Mouse (Mus musculus): Measurements from ENCODE around the gene Crocc2.

Crocc2 gene

GRCm38 (mm10) chr1:93271751-93272150, 103.2 kb downstream of the Crocc2 start:
- DNase-seq (ENCODE audit: low spot score) = no peak

- peak; percentile 62 for DNase-seq (ENCODE audit: low spot score)
Measured at GRCm38 (mm10) chr1:93272409-93272821, 103.9 kb downstream of the Crocc2 start.

- peak; percentile 38 for DNase-seq (ENCODE audit: low spot score)
Measured at GRCm38 (mm10) chr1:93275561-93275960, 107.0 kb downstream of the Crocc2 start.

GRCm38 (mm10) chr1:93277041-93277440, 108.5 kb downstream of the Crocc2 start:
- DNase-seq (ENCODE audit: low spot score) = no peak

Data from yolk sac, embryonic 10.5 days (tissue).